Mouse (Mus musculus) urinary bladder, postnatal 10 days (tissue): ENCODE results near the gene Shd.
A peak's percentile ranks its signal among the peaks of the same experiment; 100 is the strongest.

Experiments used
- DNase-seq: peaks from one replicate; pipeline ENCODE4 v3.0.0; 2022; ENCODE audit warnings: low spot score

The Shd gene

DNA sequence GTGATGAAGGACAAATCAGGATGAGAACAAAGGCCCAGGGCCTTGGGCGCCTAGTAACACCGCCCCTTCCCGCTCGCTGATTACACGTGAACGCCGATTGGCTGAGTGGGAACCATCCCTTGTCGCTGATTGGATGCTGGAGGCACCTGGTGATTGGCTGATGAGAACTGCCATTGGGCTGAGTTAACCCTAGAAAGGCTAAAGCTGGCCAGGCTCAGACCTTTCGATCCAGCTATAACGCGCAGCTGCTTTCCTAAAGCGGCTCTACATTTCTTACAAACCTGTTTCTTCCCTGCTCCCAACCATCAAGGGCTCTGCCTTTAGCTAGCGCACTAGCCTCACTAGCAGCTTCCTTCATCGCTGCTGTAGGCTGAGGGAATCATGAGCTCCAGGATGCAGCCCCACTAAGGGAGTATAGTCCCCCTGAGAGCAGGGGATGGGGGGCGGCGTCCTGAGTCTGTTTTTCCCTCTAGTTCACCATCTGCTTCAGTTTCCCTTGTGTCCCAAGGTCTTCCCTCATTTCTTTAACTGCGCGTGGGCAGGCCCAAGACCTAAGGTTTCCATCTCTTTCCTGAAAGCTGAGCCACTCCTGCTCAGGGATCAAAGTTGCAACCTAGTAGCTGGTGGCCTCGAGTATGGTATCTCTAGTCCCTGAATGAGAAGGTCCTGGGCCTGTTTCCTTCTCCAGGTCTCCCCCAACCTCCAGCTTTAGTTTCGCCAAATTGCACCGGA is 38.3 kb downstream of the Shd start:
- peak; percentile 66 for DNase-seq

DNA sequence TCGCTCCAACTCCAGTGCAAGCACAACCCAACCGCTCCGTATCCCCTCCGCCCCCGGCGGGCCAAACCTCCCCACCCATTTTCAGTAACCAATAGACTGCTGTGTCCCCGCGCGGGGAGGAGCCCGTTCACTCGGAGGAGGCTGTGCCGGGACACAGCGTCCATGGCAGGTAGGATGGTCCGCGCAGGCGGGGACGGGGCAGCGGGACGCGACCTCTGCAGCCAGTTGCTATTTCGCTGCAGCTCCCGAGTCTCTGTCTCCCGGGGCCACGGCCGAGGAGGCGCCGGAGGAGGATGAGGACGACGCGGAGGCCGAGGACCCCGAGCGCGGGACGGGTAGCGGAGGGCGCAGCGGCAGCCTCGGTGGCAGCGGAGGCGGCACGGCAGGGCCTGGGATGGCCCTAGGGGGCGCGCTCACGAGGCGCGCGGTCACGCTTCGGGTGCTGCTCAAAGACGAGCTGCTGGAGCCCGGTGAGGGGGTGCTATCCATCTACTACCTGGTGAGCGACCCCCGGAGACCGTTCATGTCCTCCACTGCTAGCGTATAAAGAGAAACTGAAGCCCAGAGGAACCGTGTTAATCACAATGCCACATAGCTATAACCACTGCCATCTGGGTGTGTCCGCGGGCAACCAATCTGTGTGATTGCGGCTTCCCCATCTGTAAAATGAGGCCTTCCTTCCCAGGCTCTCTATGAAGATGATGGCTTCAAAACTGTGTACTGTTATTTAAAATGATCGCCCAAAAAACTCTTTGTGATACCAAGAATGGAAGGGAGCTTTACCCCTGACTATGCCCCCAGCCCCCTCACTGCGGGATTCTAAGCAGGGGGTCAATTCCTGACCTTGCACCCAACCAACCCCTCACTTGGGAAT is 39.1 kb downstream of the Shd start:
- DNase-seq = peak; percentile 63

DNA sequence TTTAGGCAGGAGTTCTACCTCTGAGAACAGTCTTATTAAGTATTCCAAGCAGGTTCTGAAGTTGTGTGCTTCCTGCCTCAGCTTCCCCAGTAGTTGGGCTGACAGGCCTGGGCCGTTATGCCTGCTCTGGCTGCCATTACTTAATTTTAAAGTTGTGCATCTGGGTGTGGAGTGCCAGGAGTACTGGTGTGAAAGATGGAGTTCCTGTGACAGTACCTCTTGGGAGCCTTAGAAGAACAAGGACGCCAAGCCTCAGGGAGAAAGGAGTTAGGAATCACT is 39.6 kb downstream of the Shd start:
- no peak for DNase-seq

DNA sequence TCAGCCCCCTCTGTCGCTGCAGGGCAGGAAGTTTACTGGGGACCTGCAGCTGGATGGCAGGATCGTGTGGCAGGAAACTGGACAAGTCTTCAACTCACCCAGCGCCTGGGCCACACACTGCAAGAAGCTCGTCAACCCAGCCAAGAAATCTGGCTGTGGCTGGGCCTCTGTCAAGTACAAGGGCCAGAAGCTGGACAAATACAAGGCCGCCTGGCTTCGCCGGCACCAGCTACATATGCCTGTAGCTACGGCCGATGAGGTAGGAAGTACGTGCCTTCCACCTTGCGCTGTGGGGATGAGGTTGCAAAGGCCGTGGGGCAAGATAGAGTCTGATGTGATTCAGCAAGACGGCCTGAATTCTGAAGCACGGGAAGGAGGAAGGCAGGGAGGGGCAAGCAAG is 40.0 kb downstream of the Shd start:
- no peak for DNase-seq

DNA sequence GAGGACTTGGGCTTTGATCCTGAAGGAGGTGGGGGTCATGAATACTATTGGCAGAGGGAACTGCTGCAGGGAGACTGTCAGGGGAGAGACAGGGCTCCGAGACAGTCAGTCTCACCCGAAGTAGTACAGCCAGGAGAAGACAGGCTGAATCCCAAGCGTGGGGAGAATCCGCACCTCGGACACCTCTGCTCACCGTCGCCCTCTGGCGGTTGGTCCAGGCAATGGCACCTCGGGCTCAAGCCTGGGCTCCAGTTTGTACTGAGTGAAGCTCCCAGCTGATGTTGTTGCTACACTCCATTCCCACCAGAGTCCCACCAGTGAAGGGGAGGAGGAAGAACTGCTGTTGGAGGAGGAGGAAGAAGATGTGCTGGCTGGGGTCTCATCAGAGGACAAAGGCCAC is 40.4 kb downstream of the Shd start:
- no peak for DNase-seq

DNA sequence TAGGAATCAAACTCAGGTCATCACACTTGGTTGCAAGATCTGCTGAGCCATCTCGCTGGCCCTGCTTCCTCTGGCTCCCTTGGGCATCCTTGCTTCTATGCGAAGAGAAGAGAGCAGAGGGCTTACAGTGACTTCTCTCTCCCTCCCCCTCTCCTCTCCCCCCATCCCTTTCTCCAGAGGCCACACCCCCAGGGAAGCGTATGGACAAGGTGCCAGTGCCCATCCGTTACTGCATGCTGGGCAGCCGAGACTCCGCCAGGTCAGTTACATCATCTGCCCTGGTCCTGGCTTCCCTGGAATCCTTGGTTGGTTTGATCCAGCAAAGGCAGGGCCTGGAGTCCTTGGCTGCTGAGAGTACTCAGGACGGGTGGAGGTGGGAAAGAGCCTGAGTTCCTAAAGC is 41.2 kb downstream of the Shd start:
- DNase-seq = no peak

DNA sequence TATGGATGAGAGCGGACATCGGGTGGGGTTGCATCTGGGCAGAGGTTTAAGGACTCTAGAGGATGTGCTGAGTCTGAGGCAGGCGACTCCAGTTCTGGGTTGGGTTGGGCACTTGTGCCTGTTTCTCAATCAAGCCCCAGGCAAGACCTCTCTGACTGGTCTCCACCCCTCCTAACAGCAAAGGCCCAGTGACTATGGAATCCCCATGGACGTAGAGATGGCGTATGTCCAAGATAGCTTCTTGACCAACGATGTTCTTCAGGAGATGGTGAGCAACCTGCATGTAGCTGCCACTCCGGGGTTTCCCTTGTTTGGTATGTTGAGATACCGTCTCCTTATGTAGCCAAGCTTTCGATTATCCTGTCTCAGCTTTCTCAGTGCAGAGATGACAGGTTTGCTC is 45.0 kb downstream of the Shd start:
- no peak for DNase-seq

DNA sequence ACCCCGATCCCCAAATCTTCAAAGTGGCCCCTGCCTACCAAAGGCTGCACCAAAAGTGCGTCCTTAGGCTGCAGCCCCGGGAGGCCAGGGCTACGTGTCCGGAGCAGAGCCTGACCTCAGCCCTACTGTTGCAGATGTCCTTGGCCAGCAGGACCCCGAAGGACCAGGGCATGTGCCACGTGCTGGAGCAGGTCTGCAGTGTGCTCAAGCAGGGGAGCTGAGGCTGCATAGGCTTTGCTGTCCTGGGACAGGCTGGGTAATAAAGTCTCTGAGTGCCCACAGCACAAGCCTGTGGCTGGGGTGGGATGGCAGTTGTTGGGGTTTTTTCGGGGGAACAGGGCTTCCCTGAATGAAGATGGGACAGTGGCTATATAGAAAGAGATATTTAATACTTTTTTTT is 46.1 kb downstream of the Shd start:
- no peak for DNase-seq

DNA sequence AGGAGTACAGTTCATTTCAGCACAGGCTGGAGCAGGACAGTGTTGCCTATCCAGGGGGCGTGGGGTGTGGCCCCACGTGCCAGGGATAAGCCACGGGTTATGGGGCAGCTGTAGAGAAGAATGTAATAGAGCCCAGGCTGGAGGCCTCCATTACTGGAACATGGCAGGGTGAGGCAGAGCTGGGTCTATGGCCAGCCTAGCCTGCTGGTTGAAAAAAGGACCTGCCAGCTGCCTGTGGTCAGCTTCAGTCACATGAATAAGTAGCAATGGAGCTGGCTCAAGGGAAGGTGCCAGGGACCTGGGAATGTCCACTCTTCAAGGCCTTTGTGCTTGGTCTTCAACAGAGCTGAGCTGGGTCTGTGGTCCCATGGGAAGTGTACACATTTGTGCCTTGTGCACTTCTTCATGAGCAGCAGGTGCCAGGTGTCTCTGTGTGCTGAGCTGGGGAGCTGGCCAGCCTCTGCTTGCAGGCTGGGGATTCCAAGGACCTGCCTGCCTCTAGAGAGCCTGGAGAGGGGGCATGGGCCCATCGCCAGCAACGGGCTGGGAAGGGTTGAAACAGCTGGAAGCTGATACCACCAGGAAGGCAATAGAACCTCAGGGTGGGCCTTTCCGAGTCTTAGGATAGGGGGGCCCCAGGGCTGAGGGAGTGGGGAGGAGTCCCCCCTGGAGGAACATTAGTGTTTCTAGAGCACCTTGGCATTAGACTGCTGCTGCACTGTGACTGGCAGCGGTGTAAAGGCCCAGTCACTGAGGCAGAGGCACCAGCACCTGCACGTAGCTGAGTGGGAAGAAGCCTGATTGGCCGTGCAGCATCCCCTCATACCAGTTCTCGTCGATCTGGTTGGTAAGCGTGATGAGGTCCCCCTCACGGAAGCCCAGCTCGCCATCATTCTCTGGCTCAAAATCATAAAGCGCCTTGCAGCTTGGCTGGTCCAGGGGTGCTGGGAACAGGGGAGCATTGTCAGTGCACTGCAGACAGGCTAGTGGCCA is 46.8 kb downstream of the Shd start:
- no peak for DNase-seq

DNA sequence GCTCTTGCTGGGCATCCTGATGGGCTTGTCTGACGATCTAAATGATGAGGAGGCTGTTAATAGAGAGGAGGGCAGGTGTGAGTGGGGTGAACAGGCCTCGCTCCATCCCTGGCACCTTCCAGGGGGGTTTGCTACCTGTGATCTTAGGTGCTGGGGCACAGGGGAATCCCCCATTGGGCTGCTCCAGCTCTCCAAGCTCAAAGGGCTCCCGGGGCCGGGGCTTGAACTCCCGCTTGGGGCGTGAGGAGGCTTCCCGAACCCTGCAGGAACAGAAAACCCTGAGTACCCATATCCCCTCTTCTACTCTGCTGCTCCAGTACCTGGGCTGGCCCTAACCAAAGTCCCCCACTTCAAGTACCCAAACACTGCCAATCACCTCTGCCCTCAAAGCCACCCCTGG is 47.6 kb downstream of the Shd start:
- DNase-seq = no peak

DNA sequence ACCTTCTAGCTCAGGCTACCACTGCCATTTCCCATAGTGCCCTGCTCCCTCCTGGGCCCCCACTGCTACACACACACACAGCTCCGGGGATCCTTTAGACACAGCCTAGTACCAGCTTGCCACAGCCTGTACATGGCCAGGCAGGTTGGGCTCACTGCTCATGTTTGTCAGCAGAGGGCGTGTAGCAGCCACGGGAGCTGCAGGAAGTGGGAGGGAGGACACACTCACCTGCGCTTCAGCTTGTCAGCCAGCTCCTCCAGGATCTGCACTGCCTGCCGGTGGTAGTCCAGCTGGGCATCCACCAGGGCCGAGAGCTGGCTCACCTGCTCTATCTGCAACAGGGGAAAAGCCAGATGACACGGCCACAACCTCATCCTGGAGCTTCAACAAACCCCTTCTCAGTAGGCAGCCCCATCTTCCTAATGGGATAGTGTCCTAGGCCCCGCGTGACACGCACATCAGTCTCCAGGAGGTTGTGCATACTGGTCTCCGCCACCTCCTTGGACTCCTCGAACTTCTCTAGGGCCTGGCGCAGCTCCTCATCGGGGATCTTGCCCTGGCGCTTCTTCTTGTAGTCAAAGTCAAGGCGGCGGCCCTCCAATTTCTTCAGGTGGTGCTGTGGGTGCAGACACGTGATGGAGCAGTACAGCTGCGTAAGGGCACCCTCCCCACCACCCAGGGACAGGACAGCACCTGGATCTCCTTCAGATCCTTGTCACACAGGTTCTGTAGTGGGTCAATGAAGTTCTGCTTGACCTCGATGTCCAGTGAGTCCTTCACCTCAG is 48.3 kb downstream of the Shd start:
- no peak for DNase-seq

DNA sequence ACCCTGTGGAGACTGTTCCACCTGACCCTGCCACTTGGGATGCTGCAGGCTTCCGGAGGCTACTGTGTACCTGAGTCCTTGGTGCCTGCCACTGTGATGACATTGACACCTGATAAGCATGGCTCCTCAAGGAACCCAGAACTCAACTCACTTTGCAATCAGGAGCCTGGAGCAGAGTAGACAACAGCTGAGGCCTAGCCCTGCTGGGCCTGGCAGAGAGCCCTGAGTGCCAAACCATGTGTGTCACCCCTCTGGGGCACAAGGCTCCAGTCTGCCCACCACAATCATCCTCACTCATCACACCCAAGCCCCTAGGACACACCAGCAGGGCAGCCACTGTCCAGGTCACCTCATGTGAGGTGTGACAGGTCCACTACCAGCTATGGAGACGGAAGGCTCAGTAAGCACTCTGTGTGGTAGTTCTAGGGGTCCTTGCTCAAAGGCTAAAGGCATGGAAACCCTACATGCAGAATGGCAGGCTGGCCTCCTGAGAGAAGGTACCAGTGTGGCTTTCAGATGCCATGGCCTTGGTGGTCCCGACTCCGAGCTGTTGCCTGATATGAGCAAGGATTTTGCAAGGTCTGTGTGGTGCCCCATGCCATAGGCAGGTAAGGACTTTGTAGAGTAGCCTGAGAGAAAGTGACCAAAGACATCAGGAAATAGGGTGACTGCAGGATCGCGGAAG is 50.3 kb downstream of the Shd start:
- DNase-seq = no peak

DNA sequence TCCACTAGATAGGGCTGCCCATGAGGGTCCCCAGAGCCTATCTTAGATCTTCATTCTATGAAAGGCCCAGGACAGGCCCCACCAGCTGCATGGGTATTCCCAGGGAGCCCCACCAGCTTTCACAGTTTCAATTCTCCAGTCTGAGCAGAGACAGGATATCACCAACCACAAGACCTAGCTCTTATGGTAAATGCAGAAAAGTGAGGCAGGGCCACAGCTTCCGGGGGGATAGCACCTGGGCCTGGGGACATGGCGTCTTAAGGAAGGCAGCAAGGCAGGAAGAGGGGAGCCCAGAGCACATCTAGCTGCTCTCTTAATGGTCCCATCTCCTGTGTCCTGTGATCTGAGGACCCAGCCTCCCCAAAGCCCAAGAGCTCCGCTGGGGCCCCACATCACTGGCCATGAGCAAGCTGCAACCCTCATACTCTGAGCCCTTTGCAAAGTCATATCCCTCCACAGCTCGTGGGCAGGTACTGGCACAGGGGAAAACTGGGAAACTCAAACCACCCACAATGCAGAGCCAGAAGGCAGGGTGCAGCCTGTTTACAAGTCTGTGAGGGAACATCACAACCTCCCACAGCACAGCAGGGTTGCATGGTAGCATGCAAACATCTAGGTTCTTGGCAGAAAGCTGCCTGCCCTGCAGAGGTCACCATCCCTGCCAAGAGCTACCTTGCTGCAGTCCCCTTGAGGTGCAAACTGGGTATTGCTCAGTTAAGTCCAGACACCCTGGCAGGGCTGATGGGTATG is 51.1 kb downstream of the Shd start:
- DNase-seq = no peak

DNA sequence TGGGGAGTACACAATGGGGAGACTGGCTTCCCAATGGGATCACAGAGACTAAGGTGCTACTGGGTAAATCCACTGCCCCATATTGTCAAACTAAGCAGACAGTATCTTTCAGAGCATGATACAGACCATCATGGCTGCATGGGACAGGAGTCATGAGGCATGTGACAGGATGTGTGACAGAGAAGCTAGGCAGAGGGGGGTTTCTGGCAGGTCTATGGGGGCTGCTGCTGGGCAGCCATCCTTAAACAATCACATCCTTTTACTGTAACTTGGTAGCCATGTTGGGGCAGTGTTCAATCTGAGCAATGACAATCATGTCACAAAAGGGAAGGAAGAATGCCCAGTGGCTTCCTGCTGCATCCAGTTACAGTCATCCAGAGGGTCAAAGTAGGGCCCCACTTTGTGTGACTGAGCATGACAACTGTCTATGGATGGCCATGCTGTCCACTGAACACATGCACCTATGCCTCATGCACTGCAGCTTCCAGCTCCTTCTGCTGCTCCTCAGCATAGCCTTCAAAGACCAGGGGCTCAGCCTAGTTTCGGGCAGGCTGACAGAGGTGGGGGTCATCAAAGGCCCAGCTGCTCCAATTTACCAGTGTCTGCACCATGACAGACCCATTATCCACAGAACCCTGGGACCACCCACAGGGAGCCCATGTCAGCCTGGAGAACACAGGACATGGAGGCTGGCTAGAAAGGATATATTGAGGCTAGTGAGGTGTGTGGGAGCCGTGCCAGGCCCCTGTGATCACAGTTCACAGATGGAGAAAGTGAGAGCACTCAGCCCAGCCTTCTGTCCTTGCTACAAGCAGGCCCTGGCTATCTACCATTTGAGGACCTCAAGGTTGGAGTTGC is 52.1 kb downstream of the Shd start:
- DNase-seq = no peak

DNA sequence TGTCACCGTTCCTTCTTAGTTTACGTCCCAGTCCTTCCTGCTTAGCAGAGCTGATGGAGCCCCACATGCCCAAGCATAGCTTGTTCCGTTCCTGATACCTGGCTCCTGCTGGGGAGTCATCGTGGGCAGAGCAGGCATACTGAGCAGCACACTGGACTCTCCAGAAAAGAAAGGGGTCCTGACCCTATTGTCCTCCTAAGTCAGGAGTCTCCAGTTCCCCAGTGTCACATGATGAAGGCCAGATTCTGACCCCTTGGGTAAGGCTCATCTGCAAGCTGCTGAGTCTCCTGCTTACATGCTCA is 52.7 kb downstream of the Shd start:
- no peak for DNase-seq

DNA sequence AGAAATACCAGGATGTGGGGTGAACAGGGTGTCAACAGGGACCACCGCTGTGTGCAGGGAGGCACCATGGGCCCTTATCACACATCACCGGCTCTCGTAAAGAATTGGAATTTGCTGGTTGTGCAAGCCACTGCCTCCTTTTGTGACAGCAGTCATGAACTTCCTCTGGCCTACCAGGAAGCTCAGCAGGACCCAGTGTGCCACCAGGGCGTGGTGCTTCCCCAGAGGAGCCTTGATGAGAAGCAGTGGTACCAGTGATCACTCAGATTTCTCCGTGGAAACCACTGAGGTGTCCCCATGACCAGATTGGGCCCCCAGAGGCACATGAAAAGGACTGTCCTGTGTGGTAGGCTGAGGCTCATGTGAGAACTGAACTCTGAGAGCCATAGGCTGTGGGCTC is 53.1 kb downstream of the Shd start:
- no peak for DNase-seq

DNA sequence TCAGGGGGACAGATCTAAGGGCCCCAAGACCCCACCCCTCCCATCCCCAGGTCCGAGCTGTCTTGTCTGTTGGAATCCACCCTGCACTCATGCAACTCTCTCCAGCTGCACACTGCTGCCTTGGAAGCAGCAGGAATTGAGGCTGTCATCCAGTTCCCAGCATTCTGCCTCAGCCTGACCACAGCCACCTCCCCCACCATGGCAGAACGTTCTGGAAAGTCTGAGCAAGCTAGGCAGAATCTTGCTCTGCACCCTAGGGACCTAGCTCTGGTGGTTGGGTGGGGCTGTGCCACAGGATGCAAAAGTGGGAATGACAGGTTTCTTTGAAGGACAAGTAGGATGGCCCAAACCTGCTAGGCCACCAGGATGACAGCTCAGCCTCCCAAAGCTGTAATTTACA is 54.2 kb downstream of the Shd start:
- DNase-seq = no peak

DNA sequence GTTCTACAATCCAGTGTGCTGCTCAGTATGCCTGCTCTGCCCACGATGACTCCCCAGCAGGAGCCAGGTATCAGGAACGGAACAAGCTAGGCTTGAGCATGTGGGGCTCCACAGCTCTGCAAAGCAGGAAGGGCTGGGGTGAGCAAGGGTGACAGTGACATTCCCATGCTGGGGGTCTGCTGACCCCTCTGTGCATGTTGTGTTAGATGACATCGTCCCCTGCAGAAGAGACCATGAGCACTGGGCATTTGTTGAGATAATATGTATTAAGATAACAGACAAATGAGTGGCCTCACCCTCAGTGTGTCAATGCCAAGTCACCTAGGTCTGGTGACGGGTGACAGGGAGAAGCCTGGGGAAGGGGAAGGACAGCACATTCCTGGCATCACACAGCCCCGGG is 54.7 kb downstream of the Shd start:
- DNase-seq = no peak
